Mouse (Mus musculus) T-helper 1 cell (primary cell): Measurements from ENCODE around the gene Slc22a20.

Experiments
- in situ Hi-C: fragments of 300-600 bp; cut with MboI, MseI; formaldehyde crosslinking; loops from one replicate; pipeline ENCODE4 v1.15.1; 2025; ENCODE audit warnings: high pct_unique_total_duplicates

Gene Slc22a20

DNA sequence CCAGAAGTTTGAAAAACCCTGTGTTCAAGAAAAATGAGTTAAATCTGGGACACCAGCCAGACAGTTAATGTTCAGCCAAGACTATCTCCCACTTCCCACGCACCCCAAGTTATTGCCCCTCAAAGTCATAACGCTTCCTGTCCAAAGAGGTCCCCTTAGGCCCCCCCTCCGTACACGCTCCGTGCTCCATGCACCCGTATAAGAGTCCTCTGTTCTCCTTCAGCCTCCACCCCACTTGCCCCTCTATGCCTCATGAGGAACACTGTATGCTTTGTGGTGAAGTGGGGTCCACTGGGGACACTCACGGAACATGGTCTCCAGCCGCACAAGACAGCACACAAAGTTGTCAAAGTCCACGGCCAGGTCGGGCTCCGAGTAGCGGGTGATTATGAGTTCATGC lies 4.1 kb upstream of the Slc22a20 start:
- in situ Hi-C loops, result no loop called here

DNA sequence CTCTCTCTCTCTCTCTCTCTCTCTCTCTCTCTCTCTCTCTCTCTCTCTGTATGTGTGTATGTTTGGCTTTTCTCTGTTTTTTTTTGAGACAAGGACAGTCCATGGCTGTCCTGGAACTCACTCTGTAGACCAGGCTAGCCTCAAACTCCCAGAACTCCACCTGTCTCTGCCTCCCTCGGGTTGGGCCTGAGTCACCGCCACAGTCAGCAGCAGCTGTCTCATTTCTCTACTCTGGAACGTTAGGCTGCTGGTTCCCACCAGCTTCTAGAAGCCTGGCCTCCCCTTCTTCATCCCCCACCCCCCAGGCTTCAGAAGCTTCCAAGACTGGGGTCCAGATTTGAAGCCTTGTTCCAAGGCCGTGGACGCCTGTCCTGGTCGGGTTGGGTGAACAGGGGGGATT lies 3.6 kb upstream of the Slc22a20 start:
- in situ Hi-C loops, result no loop called here

DNA sequence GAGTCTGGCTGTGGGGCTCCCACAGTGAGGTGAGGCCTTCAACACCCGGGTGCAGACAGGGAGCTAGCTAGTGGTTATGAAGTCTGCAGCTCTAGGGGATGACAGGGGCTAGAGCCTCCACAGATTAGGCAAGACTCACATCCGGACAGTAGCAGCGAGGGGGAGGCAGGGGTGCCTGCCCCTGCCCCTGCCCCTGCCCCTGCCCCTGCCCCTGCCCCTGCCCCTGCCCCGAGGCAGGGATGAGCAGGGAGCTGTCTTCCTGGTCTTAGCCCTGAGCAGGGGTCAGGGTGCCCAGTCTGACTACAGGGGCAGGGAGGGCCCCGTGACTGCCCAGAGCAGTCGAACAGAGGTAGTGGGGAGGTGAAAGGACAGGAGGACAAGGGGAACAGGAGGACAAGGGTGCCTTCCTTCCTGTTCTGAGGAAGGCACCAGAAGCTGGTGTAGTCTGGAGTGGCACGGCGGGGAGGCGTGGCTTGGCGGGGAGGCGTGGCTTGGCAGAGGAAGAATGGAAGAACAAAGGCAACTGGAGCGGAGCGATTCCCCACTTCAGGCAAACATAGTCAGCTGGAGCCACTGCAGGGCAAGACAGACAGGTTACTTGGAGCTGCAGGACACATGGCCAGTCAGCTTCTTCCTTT lies 3.0 kb upstream of the Slc22a20 start:
- in situ Hi-C loops, result no loop called here

DNA sequence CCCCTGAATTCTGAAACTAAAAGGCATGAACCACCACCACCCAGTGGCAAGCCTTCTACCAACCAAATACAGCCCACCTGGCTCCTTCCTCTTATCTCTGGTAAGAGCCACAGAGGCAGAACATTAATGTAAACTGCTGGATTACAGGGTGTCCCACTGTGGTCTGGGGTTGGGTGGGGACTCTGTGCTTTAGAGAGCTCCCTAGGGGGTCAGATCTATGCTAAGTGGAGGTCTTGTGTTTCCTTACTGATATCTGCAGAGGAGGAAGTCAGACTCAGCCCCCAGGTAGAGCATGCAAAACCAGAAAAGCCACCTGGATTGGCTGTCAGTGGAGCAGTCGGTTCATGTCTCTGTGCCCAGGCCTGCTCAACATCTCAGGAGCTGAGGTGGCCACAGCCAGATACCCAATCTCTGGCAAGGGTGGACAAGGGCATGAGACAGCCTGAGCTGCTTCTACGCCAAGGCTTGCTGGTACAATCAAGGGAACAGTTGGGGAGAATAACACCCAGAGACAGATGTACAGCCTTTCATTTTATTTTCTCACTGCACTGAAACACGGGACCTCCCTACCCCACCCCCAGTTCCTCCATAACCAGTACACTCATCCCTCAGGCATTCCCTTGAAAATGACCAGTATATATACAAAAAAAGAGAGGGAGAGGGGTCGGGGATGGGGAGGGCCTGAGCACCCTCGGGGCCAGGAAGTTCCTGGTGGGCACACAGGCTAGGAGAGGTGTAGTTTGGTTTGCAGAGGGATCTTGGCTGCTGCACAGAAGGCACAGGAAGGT lies 2.3 kb upstream of the Slc22a20 start:
- in situ Hi-C loops, result no loop called here

DNA sequence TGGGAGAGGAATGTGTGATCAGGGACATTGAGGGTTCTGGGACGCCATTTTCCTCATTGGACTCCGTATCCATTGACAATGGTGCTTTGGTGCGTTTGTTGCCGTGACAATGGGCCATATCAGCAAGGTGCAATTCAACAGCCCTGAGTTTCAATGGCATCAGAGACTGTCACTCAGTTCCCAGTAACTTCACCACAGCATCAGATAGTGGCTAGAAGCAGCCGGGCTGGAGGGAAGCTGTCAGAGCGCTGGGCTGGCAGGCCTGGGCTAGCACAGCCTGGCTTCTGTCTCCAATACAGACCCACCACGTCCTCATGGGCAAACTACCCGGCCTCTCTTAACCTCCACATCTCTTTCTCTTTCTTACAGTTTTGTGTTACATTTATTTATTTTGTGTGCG lies 5.5 kb downstream of the Slc22a20 start:
- in situ Hi-C loops, result no loop called here

DNA sequence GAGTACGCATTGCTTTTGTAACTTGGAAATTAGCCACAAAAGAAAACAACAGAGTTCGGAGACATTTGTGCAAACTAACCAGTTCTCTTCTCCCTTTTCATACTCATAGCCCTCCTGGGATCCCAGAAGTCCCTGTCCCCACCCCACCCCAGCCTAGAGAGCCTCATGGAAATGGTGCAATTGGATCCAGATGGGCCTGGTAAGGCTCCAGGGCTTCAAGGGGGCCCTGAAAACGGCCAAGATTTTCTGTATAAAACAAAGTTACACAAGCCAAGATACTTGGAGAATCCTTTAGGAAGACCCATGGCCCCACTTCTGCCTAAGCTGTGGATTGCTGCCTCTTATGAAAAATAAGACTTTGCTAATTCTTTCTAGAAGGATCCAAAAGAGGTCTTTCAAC lies 8.2 kb downstream of the Slc22a20 start:
- in situ Hi-C loops, result loop anchor here (5.0 kb wide), 1 partner anchor 135 kb away; no protein-coding TSS in a partner anchor

DNA sequence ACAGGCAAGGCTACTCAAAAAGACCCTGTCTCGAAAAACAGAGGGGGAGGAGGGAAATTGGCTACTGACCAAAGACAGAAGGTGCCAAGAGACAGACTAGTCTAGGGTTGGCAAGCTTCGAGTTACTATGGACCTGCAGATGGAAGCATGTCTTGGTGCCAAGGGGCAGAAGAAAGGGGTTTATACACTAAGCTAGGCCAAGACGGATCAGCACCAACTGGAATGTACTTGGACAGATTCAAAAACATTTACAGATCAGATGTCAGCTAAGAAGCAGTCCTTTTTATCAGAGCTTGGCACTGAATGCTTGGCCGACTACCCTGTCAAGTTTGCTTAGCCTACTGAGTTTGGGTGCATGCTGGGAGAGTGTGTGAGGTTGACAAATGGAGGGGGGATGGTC lies 10.3 kb downstream of the Slc22a20 start:
- in situ Hi-C loops, result loop anchor here (5.0 kb wide), 1 partner anchor 137 kb away; no protein-coding TSS in a partner anchor

DNA sequence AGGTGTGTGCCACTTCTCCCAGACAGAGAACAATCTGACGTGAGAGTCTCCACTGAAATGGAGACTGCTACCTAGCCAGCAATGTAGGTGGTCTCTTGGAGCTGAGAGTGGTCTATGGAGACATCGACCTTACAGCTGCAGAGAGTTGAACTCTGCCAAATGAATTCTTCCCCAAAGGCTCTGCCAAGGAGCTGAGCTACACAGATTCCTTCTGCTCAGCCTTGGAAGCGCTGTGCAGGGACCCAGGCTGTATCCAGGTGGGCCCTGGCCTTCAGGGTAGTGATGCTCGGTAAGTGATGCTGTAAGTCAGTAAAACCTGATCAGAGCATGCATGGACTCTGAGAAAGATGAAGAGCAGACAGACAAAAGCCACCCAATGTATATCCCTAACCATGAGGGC lies 10.8 kb downstream of the Slc22a20 start:
- in situ Hi-C loops, result loop anchor here (5.0 kb wide), 1 partner anchor 137 kb away; no protein-coding TSS in a partner anchor

DNA sequence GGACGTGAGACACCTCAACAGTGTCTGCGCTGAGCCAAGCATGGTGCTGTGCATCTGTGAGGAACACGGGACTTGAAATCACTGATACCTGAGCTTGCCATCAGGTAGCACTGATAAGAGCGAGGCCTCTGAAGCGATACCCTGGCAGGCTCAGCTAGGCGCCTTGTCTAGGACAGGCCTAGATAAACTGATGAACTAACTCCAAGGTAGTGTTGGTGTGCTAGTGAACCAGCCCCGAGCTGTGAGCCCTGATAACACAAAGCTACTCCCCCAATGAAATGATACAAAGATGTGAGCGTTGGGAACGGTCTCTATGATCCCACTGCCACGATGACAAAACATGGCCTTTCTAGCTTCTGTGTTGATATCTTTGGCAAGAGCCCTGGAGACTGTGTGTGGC lies 18.3 kb downstream of the Slc22a20 start:
- in situ Hi-C loops, result no loop called here

DNA sequence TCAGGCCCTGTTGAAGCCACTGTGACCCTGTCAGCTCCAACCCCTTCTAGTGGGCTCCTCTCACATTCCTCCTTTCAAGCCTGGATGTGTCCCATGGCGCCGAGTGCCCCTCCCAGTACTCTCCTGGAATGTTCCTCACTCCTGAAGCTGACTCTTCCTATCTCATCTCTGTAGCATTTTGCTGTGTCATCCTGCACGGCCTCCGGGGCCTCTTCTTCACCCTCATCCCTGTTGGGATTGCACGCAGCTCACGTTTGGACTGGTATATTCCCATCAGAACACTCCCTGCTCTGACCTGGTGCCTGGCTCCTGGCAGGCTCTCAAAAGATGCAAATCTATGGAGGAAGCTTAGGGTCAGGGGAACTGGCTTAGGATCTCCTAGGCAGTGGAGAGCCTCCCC lies 19.2 kb downstream of the Slc22a20 start:
- in situ Hi-C loops, result no loop called here

DNA sequence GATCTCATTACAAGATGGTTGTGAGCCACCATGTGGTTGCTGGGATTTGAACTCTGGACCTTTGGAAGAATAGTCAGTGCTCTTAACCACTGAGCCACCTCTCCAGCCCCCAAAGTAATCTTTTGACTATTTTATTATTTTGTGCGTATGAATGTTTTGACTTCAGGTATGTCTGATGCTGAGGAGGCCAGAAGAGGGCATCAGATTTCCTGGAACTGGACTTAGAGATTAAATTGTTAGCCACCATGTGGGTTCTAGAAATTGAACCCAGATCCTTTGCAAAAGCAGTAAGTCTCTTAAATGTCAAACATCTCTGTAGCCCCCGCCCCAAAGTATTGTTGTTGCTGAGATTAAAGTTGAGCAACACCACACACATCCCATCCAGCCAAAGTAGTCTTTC lies 20.0 kb downstream of the Slc22a20 start:
- in situ Hi-C loops, result no loop called here

DNA sequence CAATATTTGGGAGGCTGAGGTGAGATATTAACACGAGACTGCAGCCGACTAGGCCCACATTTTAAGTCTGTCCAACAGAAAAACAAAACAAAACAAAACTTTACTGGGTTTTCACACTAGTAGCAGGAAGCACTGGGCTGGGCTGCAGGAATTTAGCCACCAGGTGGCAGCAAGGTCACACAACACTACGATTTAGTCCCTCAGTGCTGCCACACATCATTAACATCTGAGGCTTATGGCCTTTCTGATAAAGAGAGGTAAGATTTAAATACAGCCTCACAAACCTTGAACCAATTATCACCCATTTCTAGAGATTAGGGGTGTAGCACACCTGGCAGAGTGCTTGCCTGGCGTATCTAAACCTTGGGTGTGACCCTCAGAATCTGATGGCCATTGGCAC lies 20.7 kb downstream of the Slc22a20 start:
- in situ Hi-C loops, result no loop called here

DNA sequence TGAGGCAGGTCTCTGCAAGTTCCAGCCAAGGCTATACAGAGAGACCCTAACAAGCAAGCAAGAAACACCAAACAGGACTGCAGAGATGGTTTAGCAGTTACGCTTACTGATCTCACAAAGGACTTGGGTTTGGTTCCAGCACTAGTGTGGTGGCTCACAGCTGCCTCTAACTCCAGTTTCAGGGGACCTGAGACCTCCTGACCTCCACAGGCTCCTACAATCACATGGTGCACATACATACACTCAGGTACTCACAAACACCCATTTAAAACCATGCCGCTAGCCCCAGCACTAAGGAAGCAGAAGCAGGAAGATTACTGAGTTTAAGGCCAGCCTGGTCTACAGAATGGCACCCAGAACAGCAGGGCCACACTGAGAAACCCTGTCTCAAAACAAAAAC lies 21.1 kb downstream of the Slc22a20 start:
- in situ Hi-C loops, result loop anchor here (5.0 kb wide), 2 partner anchors 52 to 162 kb away; partner anchors contain the start of genes Capn1 and Snx15

DNA sequence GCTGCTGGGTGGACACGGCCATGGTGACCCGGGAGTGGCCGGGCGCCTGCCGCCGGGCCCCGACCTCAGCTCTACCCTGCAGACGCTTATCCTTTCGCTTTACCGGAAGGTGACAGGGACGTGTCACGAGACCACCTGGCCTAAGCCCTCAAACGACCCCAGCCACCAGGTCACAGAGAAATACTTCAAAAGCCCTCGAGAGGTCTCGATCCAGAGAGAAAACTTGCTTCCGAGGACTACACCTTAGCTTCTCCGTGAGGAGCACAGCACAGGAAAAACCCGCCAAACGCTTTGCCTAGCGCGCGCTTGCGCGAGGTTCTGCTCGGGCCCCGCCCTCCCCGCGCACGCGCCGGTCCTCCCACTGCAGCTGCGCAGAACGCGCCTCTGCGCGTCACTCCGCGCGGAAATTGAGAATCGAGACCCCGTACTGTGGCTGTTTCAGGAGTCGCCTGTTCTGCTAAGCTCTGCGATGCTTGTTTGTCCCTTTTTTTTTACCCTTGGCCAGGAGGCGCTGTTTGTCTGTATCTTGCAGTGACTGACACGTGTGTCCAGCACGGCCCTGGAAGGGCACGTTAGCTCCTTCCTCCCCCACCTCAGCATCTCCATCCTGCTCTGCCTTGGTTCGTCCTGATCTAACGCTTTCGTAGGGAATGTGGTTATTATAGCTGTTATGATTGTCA lies 21.9 kb downstream of the Slc22a20 start, which contains the start of gene Pola2:
Gene Pola2 (minus strand): TSS at position 320 of the 680 bp plus-strand sequence.
- in situ Hi-C loops, result loop anchor here (5.0 kb wide), 2 partner anchors 53 to 163 kb away; partner anchors contain the start of genes Capn1 and Snx15

DNA sequence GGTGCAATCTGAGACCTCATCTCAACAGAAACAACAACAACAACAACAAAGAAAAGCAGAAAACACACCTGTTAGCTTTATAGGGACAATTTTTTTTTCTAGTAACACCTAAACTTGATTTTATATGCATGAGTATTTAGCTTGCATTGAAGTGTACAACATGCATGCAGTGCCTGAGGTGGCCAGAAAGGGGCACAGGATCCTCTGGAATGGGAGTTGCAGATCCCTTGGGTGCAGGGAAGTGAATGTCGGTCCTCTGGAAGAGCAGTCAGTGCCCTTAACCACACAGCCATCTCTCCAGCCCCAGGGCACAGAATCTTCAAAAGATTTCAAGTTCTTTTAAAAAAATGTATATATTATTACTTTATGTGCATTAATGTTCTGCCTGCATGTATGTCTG lies 23.3 kb downstream of the Slc22a20 start:
- in situ Hi-C loops, result loop anchor here (5.0 kb wide), 2 partner anchors 55 to 165 kb away; partner anchors contain the start of genes Capn1 and Snx15

DNA sequence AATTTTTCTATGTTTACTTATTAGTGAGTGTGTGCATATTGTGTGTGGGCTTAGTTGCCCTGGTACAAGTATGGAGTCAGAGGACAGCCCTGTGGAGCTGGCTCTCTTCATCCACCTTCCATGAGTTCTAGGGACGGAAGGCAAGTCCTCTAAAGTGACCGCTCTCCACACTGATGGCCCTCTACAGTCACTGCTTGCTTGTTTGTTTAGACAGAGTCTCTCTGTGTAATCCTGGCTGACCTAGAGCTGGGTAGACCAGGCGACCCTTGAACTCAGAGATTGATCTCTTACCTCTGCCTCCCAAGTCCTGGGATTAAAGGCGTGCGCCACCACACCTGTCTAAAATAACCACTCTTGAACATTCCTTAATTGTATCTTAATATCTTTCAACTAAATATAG lies 28.6 kb downstream of the Slc22a20 start:
- in situ Hi-C loops, result no loop called here

DNA sequence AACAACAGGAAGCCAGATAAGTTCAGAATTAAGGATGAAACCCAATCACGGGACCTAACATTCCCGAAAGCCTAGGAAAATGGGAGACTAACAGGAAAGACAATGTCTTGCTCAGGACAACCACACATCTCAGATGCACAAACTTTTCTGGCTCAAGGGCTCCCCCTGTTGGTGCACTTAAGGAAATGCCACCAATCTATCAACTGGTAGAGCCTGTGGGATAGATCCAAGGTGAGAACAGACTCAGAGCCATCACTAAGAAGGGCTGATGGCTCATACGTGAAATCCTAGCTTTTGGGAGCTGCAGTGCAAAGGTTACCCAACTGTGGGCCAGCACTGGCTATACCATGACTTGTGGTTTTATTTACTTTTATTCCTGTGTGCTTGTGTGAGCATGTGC lies 29.3 kb downstream of the Slc22a20 start:
- in situ Hi-C loops, result no loop called here

DNA sequence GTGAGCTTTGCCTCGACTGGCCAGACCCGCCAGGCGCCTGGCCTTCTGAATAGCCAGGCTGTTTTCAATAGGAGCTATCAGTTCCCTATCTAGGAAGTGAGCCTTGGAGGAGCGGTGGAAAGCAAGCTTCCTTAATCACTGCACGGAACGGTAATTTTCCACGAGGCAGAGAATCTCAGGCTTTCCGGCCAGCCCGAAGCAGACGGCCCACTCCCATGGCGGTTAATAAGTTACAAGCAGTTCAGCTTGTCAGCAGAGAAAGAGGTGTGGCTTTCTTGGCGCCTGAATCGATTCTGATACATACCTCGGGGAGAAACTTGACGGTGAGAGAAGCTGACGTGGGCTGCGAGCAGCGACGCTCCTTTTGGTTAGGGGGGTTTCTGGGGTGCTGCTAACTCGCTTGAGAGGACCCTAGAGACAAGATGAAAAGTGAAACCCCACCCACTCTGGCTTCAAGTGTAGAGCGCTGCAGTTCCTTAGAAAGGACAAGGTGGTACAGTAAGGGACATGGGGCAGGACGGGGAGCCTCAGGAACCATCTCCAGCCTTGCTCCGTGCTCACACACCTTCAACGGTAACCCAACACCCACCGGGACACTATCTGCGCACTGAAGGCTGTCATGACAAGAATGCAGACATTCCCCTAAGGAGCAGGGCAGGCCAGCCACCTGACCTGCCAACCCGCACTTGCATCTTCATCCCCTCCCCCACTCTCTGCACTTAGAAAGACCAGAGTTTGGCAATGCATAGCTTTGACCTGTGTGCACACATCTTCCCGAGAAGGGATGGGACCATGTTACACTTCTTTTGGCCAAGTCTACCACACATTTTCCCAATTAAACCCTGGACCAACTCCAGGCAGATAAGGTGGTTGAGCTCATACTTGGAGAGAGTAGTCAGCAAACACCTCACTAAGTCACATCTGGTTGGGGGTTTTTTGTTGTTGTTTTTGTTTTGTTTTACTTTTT lies 30.0 kb downstream of the Slc22a20 start:
- in situ Hi-C loops, result no loop called here

DNA sequence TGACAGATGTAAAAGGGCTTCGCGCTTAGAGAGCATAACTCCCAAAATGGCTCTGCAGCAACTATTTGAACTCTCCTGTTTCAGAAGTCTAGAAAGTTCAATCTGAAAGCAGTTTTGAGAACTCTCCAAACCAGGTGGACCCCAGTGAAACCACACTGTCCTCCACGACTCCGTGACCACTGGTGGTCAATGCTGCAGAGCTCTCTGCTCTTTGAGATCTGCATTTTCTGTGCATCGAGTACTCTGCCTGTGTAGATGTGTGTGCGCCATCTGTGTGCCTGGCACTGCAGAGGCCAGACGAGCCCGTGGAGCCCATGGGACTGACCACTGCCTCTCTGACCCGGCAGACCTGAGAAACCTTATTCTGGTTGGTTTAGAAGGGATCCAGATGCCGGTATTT lies 31.0 kb downstream of the Slc22a20 start:
- in situ Hi-C loops, result no loop called here

DNA sequence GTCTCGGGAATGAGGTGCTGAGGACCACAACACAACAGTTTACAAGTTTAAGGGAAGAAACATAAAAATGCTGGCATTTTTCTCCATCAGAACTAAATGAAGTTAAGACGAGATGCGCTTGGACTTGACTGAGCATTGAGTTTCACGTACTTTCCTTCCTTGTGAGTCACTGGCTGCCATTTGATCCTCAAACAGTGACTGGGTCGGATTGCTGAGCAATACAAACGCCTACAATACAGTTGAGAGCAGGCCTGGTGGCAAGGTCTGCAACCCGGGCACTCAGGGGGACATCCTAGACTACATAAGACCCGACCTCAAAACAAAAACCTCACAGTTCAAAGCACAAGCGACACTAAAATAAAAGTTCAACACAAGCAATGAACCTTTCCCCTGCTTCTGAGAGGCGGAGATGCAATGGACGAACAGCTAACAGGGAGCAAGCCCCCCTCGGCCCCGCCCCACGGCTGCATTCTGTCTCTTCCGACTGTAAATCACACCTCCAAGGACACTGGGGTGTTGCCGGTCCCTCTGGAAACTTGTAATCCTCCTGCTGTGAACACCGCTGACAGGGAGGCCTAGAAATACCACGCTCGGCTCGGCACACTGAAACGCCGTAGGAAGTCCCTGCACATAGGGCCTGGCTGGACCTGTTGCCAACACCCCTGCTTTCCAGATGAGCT lies 31.8 kb downstream of the Slc22a20 start:
- in situ Hi-C loops, result no loop called here
